Mouse (Mus musculus): ENCODE measurements at regions not wholly inside any gene's neighbourhood (a gene's known extent, or its start where the extent isn't known, plus 50 kb on each side); places are given as distances from the start of the nearest gene placed in this dataset.

GRCm38 (mm10) chr13:53704104-53704503 is 231.2 kb upstream of the Msx2 start:
- TF ChIP-seq CTCF (conservative IDR thresholded peaks at IDR 0.05): no peak
- Histone ChIP-seq H3K27ac (no peak overlapping the region), H3K4me3 (no peak overlapping the region)
- no peak for DNase-seq (ENCODE audit: low spot score in 2 of 2)

GRCm38 (mm10) chr13:53700236-53700635 is 227.4 kb upstream of the Msx2 start:
- Histone ChIP-seq H3K4me3 (no peak overlapping the region), H3K27ac (no peak overlapping the region)
- no peak for TF ChIP-seq CTCF (conservative IDR thresholded peaks at IDR 0.05)
- DNase-seq (ENCODE audit: low spot score in 2 of 2): no peak

- no peak for TF ChIP-seq CTCF (conservative IDR thresholded peaks at IDR 0.05)
- no peak overlapping the region for H3K27ac ChIP-seq
- DNase-seq (ENCODE audit: low spot score in 2 of 2): no peak
- H3K4me3 ChIP-seq: no peak overlapping the region
Observed at GRCm38 (mm10) chr13:53697954-53698353, 225.1 kb upstream of the Msx2 start.

GRCm38 (mm10) chr13:53695385-53695784 is 222.5 kb upstream of the Msx2 start:
- DNase-seq (ENCODE audit: low spot score in 2 of 2): no peak
- H3K4me3 ChIP-seq: no peak overlapping the region
- no peak overlapping the region for H3K27ac ChIP-seq
- no peak for TF ChIP-seq CTCF (conservative IDR thresholded peaks at IDR 0.05)

- TF ChIP-seq CTCF (conservative IDR thresholded peaks at IDR 0.05): no peak
- Histone ChIP-seq H3K27ac (no peak overlapping the region), H3K4me3 (peak overlapping the region; percentile 13; the same call in 1 of the 2 replicates)
- no peak for DNase-seq (ENCODE audit: low spot score in 2 of 2)
Observed at GRCm38 (mm10) chr13:53688934-53689333, 216.1 kb upstream of the Msx2 start.

- peak; percentile 93 for TF ChIP-seq CTCF (conservative IDR thresholded peaks at IDR 0.05)
Observed at GRCm38 (mm10) chr13:53688489-53688888, 215.6 kb upstream of the Msx2 start.

GRCm38 (mm10) chr13:53684498-53684897 is 211.6 kb upstream of the Msx2 start:
- H3K4me3 ChIP-seq: no peak overlapping the region
- no peak; the same call in 1 of the 2 replicates for TF ChIP-seq CTCF (conservative IDR thresholded peaks at IDR 0.05)
- H3K27ac ChIP-seq: no peak overlapping the region
- no peak for DNase-seq (ENCODE audit: low spot score in 2 of 2)

More at GRCm38 (mm10) chr13:53688489-53688888, 215.6 kb upstream of the Msx2 start:
- H3K4me3 ChIP-seq: peak overlapping the region; percentile 13; the same call in 1 of the 2 replicates
- H3K27ac ChIP-seq: no peak overlapping the region
- DNase-seq (ENCODE audit: low spot score in 2 of 2): peak; percentile 70 to 90

- no peak for TF ChIP-seq CTCF (conservative IDR thresholded peaks at IDR 0.05)
- H3K4me3 ChIP-seq: no peak overlapping the region
- no peak overlapping the region for H3K27ac ChIP-seq
- DNase-seq (ENCODE audit: low spot score in 2 of 2): no peak
Observed at GRCm38 (mm10) chr13:53677187-53677586, 204.3 kb upstream of the Msx2 start.

GRCm38 (mm10) chr13:53670361-53670760 is 197.5 kb upstream of the Msx2 start:
- no peak for DNase-seq (ENCODE audit: low spot score in 2 of 2)
- Histone ChIP-seq H3K27ac (no peak overlapping the region), H3K4me3 (no peak overlapping the region)
- no peak for TF ChIP-seq CTCF (conservative IDR thresholded peaks at IDR 0.05)

- H3K27ac ChIP-seq: no peak overlapping the region
- TF ChIP-seq CTCF (conservative IDR thresholded peaks at IDR 0.05): no peak
- no peak for DNase-seq (ENCODE audit: low spot score in 2 of 2)
Observed at GRCm38 (mm10) chr13:53667518-53667917, 194.6 kb upstream of the Msx2 start.

GRCm38 (mm10) chr13:53665592-53665991 is 192.7 kb upstream of the Msx2 start:
- Histone ChIP-seq H3K4me3 (no peak overlapping the region), H3K27ac (no peak overlapping the region)
- no peak for DNase-seq (ENCODE audit: low spot score in 2 of 2)
- peak; percentile 61 for TF ChIP-seq CTCF (conservative IDR thresholded peaks at IDR 0.05)

More at GRCm38 (mm10) chr13:53667518-53667917, 194.6 kb upstream of the Msx2 start:
- no peak overlapping the region for H3K4me3 ChIP-seq

- TF ChIP-seq CTCF (conservative IDR thresholded peaks at IDR 0.05): no peak
- DNase-seq (ENCODE audit: low spot score in 2 of 2): peak; percentile 14 to 19
- no peak overlapping the region for H3K4me3 ChIP-seq
- H3K27ac ChIP-seq: no peak overlapping the region
Observed at GRCm38 (mm10) chr13:53664631-53665230, 191.9 kb upstream of the Msx2 start.

GRCm38 (mm10) chr13:53652826-53653225 is 180.0 kb upstream of the Msx2 start:
- Histone ChIP-seq H3K27ac (no peak overlapping the region), H3K4me3 (no peak overlapping the region)
- no peak for TF ChIP-seq CTCF (conservative IDR thresholded peaks at IDR 0.05)
- DNase-seq (ENCODE audit: low spot score in 2 of 2): no peak

- Histone ChIP-seq H3K4me3 (no peak overlapping the region), H3K27ac (no peak overlapping the region)
- TF ChIP-seq CTCF (conservative IDR thresholded peaks at IDR 0.05): no peak
- DNase-seq (ENCODE audit: low spot score in 2 of 2): no peak
Observed at GRCm38 (mm10) chr13:53648353-53648752, 175.5 kb upstream of the Msx2 start.
